Mouse (Mus musculus): Measurements from ENCODE around the gene Cd248. TPM values are rescaled to one million over a fixed set of nuclear protein-coding genes. Genes with fewer than 3 reads are reported as not detected.
A peak's percentile ranks its signal among the peaks of the same experiment; 100 is the strongest.
"Not testable (repeated sequence)": the region's sequence is repeated elsewhere in the genome, so short reads cannot be mapped to it uniquely, and the experiment has no call there.

Gene Cd248
- total RNA-seq, 1 experiment from 2014 or later: 0.74 TPM

GRCm38 (mm10) chr19:5069486-5069885 lies 1.6 kb downstream of the Cd248 start:
- no peak for ATAC-seq (replicated peaks in 1 of 2; ENCODE audit: insufficient read depth in 1 of 2, low FRiP score in 2 of 2, low TSS enrichment in 1 of 2, low read depth in 1 of 2, poor library complexity in 2 of 2, severe bottlenecking in 2 of 2)

GRCm38 (mm10) chr19:5069978-5070377 lies 2.1 kb downstream of the Cd248 start:
- no peak for ATAC-seq (replicated peaks in 1 of 2; ENCODE audit: insufficient read depth in 1 of 2, low FRiP score in 2 of 2, low TSS enrichment in 1 of 2, low read depth in 1 of 2, poor library complexity in 2 of 2, severe bottlenecking in 2 of 2)

GRCm38 (mm10) chr19:5071077-5071476 lies 3.2 kb downstream of the Cd248 start:
- no peak for ATAC-seq (replicated peaks in 1 of 2; ENCODE audit: insufficient read depth in 1 of 2, low FRiP score in 2 of 2, low TSS enrichment in 1 of 2, low read depth in 1 of 2, poor library complexity in 2 of 2, severe bottlenecking in 2 of 2)

- ATAC-seq (replicated peaks in 1 of 2; ENCODE audit: insufficient read depth in 1 of 2, low FRiP score in 2 of 2, low TSS enrichment in 1 of 2, low read depth in 1 of 2, poor library complexity in 2 of 2, severe bottlenecking in 2 of 2): peak; percentile 74 to 76
Measured at GRCm38 (mm10) chr19:5071545-5072369, 3.9 kb downstream of the Cd248 start.

GRCm38 (mm10) chr19:5072389-5073019 lies 4.6 kb downstream of the Cd248 start:
- ATAC-seq (replicated peaks in 1 of 2; ENCODE audit: insufficient read depth in 1 of 2, low FRiP score in 2 of 2, low TSS enrichment in 1 of 2, low read depth in 1 of 2, poor library complexity in 2 of 2, severe bottlenecking in 2 of 2): no peak

GRCm38 (mm10) chr19:5073028-5073427 lies 5.2 kb downstream of the Cd248 start:
- ATAC-seq (replicated peaks in 1 of 2; ENCODE audit: insufficient read depth in 1 of 2, low FRiP score in 2 of 2, low TSS enrichment in 1 of 2, low read depth in 1 of 2, poor library complexity in 2 of 2, severe bottlenecking in 2 of 2): 0 out of 4 replicates have a peak, but pooled peaks of 1 of the 2 experiments have one; percentile 27

- ATAC-seq (replicated peaks in 1 of 2; ENCODE audit: insufficient read depth in 1 of 2, low FRiP score in 2 of 2, low TSS enrichment in 1 of 2, low read depth in 1 of 2, poor library complexity in 2 of 2, severe bottlenecking in 2 of 2): no peak
Measured at GRCm38 (mm10) chr19:5073518-5073917, 5.6 kb downstream of the Cd248 start.

GRCm38 (mm10) chr19:5079279-5079678 lies 11.4 kb downstream of the Cd248 start:
- no peak for ATAC-seq (replicated peaks in 1 of 2; ENCODE audit: insufficient read depth in 1 of 2, low FRiP score in 2 of 2, low TSS enrichment in 1 of 2, low read depth in 1 of 2, poor library complexity in 2 of 2, severe bottlenecking in 2 of 2)

GRCm38 (mm10) chr19:5082005-5082404 lies 14.1 kb downstream of the Cd248 start:
- ATAC-seq (replicated peaks in 1 of 2; ENCODE audit: insufficient read depth in 1 of 2, low FRiP score in 2 of 2, low TSS enrichment in 1 of 2, low read depth in 1 of 2, poor library complexity in 2 of 2, severe bottlenecking in 2 of 2): no peak

GRCm38 (mm10) chr19:5082596-5082995 lies 14.7 kb downstream of the Cd248 start:
- ATAC-seq (replicated peaks in 1 of 2; ENCODE audit: insufficient read depth in 1 of 2, low FRiP score in 2 of 2, low TSS enrichment in 1 of 2, low read depth in 1 of 2, poor library complexity in 2 of 2, severe bottlenecking in 2 of 2): no peak

GRCm38 (mm10) chr19:5083961-5084833 lies 16.3 kb downstream of the Cd248 start:
- no peak for ATAC-seq (replicated peaks in 1 of 2; ENCODE audit: insufficient read depth in 1 of 2, low FRiP score in 2 of 2, low TSS enrichment in 1 of 2, low read depth in 1 of 2, poor library complexity in 2 of 2, severe bottlenecking in 2 of 2)

GRCm38 (mm10) chr19:5084834-5085144 lies 16.9 kb downstream of the Cd248 start:
- ATAC-seq (replicated peaks in 1 of 2; ENCODE audit: insufficient read depth in 1 of 2, low FRiP score in 2 of 2, low TSS enrichment in 1 of 2, low read depth in 1 of 2, poor library complexity in 2 of 2, severe bottlenecking in 2 of 2): no peak

- no peak for ATAC-seq (replicated peaks in 1 of 2; ENCODE audit: insufficient read depth in 1 of 2, low FRiP score in 2 of 2, low TSS enrichment in 1 of 2, low read depth in 1 of 2, poor library complexity in 2 of 2, severe bottlenecking in 2 of 2)
Measured at GRCm38 (mm10) chr19:5085145-5085863, 17.4 kb downstream of the Cd248 start, which contains the start of gene Tmem151a. Tmem151a (minus strand) TSS chr19:5085531.

- ATAC-seq (replicated peaks in 1 of 2; ENCODE audit: insufficient read depth in 1 of 2, low FRiP score in 2 of 2, low TSS enrichment in 1 of 2, low read depth in 1 of 2, poor library complexity in 2 of 2, severe bottlenecking in 2 of 2): not testable (repeated sequence)
Measured at GRCm38 (mm10) chr19:5086533-5086932, 18.7 kb downstream of the Cd248 start.

- ATAC-seq (replicated peaks in 1 of 2; ENCODE audit: insufficient read depth in 1 of 2, low FRiP score in 2 of 2, low TSS enrichment in 1 of 2, low read depth in 1 of 2, poor library complexity in 2 of 2, severe bottlenecking in 2 of 2): peak; percentile 86 to 92
Measured at GRCm38 (mm10) chr19:5087884-5088728, 20.2 kb downstream of the Cd248 start, which contains the start of gene Yif1a. Yif1a (plus strand) TSS chr19:5088538.

GRCm38 (mm10) chr19:5089324-5089723 lies 21.4 kb downstream of the Cd248 start:
- ATAC-seq (replicated peaks in 1 of 2; ENCODE audit: insufficient read depth in 1 of 2, low FRiP score in 2 of 2, low TSS enrichment in 1 of 2, low read depth in 1 of 2, poor library complexity in 2 of 2, severe bottlenecking in 2 of 2): no peak
